Mouse (Mus musculus) frontal cortex, adult (tissue): ENCODE results near the gene Ptpn11.

ENCODE experiments used
- ATAC-seq: cut with Nextera tagmentation; 2 replicates; pipeline ENCODE4 v1.9.2; 2017; ENCODE audit warnings: mild to moderate bottlenecking, moderate library complexity, mixed read lengths; ENCODE audit not compliant: low TSS enrichment

Gene Ptpn11

DNA sequence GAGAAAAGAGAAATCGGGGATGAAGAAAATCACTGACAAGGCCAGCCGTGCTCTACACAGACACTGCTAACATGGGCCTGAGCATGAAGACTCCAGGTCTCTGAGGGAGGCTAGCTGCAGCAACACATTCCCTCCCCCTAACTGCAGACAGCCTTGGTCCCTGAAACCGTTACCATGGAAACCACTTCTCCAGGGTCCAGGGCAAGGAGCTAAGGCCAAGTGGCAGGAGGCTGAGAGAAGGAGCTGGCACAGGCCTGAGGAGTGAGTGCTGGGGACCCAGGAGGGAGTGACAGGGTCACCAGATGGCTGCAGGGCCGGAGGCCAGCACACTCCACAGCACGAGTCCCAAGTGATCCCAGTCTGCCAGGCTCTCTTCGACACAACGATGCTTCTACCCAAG lies 101.5 kb downstream of the Ptpn11 start:
- ATAC-seq: no peak

DNA sequence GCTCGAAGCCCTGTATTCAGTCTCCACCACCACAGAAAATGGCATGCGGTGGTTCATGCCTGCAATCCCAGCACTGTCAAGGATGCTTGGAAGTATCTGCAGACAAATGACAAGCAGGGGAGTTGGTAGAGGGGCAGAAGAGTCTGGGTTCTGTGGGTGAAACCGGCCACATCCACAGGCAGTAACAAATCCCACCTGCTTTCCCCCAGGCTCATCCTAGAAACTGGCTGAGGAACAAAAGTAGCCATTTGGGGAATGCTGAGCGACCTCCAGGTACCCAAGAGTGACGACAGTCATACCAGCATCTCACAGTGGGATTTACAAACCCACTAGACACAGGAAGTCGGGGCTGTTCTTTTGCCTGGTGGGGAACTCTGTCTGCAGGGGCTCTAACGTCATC lies 103.5 kb downstream of the Ptpn11 start:
- no peak for ATAC-seq

DNA sequence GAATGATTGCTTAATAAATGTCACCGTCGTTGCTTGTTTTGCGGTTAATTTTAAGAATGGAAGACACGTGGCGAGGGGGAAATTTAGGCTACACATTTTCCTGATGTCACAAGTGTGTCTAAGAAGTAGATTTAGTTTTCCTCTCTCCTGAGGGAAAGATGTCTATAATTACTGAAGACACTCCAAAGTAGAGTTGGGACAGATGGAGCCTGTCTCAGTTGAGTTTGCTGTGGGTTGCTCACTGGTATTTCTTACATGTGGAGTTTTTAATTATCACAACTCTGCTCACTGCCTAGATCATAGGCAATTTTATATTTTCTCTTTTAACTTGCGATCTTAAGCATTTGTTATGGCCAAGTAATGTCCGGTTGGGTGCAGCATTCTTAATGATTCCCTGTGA lies 108.6 kb downstream of the Ptpn11 start:
- peak; percentile 88; the same call in 1 of the 2 replicates for ATAC-seq

DNA sequence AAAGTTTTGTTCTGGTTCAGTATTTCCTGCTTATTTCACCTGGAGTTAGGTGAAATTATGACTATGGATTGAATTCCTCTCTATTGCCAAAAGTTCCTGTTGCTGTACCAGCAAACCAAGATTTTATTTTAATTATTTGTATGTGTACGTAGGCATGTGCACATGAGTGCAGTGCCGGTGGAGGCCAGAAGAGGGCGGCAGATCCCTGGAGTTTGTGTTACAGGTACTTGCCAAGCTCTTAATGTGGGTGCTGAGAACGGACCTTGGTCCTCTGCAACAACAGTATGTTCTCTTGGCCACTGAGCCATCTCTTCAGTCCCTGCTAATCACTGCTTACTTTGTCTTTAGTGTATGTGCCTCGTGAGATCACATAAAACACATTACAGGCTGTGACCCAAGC lies 109.4 kb downstream of the Ptpn11 start:
- ATAC-seq: no peak
